Mouse (Mus musculus): ENCODE measurements around the gene Tex21. TPM values are rescaled to one million over a fixed set of nuclear protein-coding genes. Genes with fewer than 3 reads are reported as not detected.

Tex21 gene
- total RNA-seq, 2 experiments from 2014 or later, result not detected

Other genes starting within 250 kb of the Tex21 start
- gene Esr2, start 69.5 kb downstream of the Tex21 start, total RNA-seq (2021), result under 1 TPM; 0.26 to 0.52 TPM
- gene Mthfd1, start 8.6 kb upstream of the Tex21 start, total RNA-seq (2021), result 10 to 100 TPM; 34.4 to 37.2 TPM
- gene Akap5, start 78.1 kb upstream of the Tex21 start, total RNA-seq (2021), result 10 to 100 TPM; 29.9 to 37.0 TPM
- 10 to 100 TPM; 19.0 to 22.2 TPM for gene Zbtb25, start 122.9 kb upstream of the Tex21 start, total RNA-seq (2021)
- gene Zbtb1, start 123.5 kb upstream of the Tex21 start, total RNA-seq (2021), result 1 to 10 TPM; 3.7 to 4.6 TPM
- gene Hspa2, start 157.4 kb upstream of the Tex21 start, total RNA-seq (2021), result 10 to 100 TPM in 1 of 2 experiments, 1 to 10 TPM in 1; 10.0 to 11.3 TPM
- under 1 TPM; 0.48 to 0.88 TPM for gene Ppp1r36, start 170.8 kb upstream of the Tex21 start, total RNA-seq (2021)